Mouse (Mus musculus): Measurements from ENCODE around the gene Ccdc163. TPM values are rescaled to one million over a fixed set of nuclear protein-coding genes. Genes with fewer than 3 reads are reported as not detected.

Ccdc163 gene
- total RNA-seq, 2 experiments from 2014 or later: 2.6 to 3.5 TPM

DNA sequence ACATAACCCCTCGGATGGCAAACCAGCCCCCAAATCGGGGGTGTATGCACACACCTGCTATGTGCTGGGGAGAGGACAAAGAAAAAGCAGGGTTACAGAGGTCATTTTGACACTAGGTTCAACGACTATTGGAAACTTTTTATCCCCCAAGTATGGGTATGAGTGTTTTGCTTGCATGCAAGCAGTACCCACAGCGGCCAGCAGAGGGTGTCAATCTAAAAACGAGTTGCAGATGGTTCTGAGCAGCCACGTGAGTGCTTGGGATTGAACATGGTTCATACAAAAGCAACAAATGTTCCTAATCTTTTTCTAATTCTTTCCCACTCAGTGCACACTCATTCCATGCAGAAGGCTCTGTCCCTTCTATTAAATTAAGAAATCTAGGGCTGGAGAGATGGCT is 4.5 kb upstream of the Ccdc163 start:
- peak; percentile 27 for DNase-seq

DNA sequence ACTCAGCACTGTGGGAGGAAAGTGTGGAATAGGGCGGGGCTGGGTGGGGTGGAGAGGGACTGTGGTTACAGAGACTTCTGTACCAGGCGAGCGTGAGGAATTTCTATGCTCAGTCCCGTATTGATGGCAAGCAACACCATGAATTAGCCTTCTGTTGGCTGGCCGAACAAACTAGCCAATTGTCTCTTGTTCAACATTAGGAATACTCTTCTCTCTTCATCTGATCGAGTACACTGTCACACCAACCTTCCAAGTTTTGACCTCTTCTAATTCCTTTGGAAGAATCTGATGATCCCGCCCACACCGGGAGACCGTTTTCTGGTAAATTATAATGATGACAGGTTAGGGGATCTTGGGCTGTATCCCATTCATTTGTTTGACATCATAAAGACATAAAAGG is 643 bp upstream of the Ccdc163 start:
- DNase-seq: no peak

DNA sequence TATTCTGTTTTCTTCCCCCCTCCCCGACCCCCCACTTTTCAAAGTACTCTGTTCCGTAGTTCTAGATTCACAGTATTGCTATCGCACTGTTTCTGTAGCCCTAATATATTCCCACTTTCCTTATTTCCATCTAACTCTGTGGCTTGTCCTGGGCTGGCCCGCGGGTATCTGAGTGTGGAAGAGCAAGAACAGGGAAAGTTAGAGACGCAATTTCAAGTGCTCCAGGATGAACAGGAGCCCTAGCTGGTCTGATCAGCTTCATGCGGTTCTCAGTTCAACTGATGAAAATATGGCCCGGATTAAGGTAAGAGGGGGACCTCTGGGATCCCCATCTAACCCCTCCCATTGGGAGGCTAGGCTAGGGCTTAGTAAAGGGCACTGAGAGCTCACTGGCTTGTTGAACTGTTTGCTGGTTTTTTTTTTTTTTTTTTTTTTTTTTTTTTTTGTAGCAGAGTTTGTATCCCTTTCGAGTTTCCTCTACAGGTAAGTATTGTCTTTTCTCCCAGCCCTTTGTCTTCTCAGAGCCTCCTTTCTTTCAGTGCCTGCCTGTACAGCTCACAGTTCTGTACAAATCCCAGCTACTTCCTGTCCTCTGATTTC is 582 bp downstream of the Ccdc163 start:
- no peak for DNase-seq

DNA sequence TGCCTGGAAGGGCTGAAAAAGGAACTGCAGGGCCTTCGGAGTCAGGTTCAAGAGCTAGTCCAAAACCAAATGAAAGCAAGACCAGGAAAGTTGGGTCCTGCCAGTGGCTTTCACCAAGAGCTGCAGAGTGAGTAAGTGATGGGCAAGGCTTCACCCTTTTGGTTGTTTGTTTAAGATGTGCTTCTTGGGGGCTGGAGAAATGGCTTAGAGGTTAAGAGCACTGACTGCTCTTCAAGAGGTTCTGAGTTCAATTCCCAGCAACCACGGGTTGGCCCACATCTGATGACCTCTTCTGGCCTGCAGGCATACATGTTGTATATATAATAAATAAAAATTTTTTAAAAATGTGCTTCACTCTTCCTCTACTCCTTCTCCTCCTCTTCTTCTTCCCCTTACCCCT is 1.8 kb downstream of the Ccdc163 start:
- no peak for DNase-seq

DNA sequence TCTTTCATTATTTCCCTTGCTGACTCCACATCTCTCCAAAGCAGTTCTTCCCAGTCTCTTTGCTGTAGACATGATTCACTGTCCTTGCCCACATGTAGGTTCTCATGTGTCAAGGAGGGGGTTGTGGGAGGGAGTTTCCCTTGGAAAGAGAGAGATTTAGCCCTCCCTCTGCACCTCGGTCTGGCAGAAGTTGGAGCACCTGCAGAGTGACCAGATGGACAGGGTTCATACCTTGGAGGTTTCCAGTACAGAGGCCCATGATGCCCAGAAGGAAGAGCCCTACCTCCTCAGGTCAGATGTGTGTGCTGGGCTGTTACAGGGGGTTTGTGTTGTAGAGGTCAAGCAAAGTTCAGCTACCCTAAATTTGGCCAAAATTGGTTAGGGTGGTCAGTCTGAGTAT is 4.2 kb downstream of the Ccdc163 start:
- no peak for DNase-seq

DNA sequence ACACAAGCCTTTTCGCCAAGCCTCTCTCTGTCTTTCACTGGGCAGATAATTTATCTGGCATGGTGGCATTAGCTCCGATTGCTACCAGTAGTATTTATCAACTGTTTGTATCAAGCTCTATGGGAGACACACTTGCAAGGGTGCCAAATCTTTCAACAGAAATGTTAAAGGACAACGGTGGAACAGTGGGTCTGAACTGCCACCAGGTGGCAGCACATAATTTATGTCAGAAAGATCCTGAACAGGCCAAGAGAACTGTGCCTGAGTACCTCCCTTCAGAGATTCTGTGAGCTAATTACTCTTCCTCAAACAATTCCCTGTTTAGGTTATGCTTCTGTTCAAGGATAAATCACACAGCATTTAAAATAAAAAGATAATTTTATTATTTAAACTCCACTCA is 11.1 kb downstream of the Ccdc163 start:
- DNase-seq: peak; percentile 50

DNA sequence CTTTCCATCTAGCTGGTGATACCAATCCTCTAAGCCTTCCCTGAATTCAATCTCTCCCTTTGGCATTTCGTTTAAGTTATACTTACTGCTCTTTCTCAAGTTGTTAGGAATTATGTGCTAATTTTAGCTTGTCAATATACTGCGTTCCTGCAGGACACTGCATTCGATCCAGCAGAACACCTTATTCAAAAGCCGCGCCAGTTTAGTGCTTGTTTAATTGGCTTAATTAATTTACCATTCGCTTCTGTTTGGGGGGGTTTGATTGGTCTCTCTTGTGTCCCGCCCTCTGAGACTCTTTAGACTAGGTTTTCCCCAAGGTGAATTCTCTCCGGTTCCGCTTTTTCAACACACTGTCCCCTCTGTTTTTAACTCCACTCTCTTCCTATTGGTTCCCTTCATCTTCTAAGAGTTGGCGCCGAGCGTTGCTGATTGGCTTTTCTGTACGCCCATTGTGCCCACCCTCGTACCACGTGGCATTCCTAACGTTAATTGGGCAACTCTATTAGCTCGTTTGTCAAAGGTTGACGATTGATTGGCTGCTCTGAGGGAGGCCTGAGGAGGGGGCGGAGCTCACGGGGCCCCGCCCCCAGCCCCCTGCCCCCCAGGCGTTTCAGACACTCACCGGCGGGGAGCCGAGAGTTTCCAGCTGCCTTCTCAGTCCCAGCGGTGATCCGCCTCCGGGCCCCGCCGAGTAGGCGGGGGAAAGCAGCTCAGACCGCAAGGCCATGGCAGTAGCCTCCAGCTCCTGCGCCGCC is 12.2 kb downstream of the Ccdc163 start, which contains the start of gene Tesk2:
Gene Tesk2 (plus strand): TSS at position 606 of the 755 bp plus-strand sequence.
- peak; percentile 94 for DNase-seq

DNA sequence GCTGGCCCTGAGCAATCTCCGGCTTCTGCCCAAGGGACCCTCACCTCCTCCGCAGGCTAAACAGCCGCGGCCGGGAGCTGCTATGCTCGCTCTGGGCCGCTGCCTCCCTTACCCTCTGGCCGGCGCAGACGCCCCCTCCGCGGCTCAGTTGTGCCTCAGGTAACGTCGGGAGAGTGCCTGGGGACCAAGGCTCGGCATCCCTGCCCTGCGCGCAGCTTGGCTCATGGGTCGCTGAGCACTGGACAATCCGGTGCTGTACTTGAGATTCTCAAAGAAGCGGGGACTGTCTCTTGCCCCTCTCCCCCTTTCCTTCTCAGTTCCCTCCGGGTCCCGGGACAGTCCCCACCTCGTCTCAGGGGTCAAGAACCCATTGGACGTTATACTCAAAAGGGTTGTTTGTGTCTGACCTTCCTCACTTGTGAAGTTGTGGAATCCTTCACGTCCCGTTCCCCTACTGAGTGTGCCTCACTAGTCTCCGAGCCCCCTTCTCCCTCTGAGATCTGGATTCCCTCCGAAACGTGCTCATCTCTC is 12.9 kb downstream of the Ccdc163 start:
- no peak for DNase-seq

DNA sequence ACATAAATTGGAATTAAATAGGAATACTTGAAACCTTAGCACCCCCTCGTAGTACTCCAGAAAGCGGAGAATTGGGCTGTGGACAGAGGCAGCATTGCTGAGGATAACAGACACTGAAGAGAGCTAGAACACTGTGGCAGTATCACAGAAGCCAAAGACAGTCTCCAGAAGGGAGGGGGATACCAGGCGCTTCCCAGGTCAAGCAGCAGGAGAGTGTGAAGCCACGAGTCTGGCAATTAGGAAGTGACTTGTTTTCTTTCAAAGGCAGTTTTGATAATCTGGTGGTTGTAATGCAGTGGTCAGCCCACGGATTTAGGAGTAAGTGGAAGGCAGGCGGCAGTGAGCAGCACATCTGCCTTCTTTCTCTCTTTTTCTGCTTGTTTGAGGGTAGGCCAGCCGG is 13.9 kb downstream of the Ccdc163 start:
- no peak for DNase-seq

DNA sequence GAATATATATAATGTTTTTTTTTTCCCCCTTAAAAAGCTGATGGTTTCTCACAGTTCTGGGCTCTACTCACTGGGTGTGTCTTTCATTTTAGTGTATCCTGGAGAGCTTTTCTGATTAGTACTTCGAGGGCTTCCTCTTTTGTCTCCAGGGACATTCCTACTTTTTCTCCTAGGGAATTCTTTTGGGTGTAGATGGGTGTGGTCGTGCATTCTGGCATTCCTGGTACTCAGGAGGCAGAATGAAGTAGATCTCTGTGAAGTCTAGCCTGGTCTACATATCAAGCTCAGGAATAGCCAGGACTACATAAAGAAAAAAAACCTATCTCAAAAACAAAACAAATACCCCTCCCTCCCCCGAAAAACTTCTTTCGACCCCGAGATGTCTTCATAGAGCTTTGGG is 17.1 kb downstream of the Ccdc163 start:
- DNase-seq: no peak

DNA sequence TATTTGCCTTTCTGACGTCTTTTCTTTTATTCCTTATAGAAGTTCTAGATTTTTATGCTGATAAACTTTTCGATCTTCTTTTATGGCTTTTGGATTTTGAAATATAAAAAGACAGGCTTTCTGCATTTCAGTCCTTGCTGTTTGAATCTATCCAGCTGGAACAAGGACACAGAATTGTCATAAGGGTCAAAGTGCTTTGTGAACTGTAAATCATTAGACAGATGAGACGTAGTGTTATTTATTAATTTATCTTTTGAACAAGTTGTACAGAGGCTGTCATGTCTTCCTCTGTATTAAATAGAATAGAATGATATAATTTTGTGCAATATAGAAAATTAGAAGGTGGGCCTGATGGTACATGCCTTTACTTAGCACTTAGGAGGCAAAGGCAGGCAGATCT is 19.1 kb downstream of the Ccdc163 start:
- DNase-seq: no peak

DNA sequence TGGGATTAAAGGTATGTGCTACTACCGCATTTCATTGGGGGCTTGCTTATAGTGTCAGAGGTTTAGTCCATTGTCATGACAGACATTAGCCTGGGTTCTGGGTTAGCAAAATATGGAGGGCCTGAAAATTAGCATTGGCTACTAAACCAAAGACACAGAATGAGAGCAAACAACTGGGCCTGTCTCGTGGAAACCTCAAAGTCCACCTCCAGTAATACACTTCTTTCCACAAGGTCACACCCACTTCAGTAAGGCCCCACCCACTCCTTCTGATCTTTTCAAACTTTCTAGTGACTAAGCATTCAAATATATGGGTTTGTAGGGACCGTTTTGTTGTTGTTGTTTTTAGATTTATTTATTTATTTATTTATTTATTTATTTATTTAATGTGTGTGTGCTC is 21.2 kb downstream of the Ccdc163 start:
- DNase-seq: no peak

DNA sequence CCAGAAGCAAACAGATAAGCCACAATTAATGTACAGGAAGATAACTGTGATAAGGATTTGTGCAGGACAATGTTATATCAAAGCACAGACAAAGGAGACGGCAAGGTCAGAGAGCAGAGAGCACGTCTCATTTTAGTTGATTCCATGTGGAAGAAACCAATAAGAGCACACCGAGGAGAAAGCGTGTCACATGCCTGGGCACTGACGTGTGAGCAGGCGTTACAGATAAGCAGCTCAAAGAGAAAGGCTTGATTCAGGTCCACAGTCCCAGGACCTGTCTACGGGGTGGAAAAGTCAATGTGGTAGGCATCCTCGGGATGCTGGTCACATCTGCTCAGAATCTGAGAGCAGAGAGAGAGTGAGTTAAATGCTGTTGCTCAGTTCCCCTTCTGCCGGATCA is 22.8 kb downstream of the Ccdc163 start:
- no peak for DNase-seq

DNA sequence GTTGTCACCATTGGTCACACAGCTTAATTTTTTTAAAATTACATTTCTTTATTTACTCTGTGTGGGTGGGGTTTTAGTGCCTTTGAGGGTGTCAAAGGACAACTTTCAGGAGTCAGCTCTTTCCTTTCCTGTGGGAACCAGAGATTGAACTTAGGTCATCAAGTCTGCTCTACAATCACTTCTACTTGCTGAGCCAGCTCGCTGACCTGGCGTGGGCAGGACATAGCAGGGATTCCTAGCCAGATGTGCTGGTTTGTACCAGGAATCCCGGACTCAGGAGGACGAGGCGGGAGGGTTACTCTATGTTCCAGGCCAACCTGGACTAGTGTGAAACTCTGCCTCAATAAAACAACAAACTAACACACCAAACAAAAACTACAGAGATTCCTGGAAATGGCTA is 24.0 kb downstream of the Ccdc163 start:
- DNase-seq: no peak

DNA sequence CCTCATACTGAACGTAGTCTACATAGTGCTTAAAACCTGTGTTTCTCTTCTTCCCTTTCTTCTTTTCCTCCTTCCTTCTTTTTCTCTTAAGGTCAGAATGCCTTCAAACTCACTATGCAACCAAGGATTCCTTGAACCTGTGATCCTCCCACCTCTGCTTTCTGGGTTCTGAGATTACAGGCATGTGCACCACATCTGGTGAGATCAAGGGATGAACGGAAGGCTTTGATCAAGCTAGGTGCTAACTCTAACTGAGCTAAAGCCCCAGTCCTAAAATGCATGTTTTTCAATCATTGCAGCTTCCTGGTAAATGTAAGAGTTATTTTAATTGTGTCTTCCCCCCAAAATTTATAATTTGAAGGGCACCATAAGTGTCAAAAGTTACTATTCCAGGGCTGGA is 26.7 kb downstream of the Ccdc163 start:
- no peak for DNase-seq

DNA sequence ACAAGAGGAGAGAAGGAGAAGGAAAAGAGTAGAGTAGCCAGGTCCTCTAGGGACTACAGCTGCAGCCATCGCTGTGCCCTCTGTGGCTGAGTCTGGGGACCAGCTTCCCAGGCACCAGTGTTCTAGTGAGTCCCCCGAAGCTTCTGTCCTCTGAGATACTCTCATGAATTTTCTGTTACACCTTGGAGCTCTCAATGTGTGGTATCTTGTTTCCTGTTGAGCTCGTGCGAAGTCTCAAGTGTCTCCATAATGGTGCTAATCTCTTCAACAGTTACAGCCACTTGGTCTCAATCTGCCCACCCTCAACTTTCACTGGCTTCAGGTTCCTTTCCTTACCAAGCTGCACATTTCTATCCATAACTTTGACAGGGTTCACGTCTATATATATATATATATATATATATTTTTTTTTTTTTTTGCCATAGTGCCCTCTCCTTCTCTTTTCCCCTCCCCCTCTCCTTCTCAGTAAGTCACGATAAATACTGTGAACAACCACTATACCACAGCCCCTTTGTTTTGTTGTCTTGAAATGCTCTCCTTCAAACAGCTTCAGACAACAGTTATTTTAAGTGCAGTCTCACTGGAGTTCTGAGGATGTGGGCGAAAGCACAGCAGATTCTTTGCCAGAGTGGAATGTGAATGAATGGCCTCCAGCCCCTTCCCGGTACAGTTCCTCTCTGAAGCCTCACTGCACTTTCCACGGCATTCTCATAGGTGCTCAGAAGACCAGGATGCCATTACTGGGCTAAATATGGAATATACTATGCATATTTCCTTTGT is 30.9 kb downstream of the Ccdc163 start:
- DNase-seq: no peak

DNA sequence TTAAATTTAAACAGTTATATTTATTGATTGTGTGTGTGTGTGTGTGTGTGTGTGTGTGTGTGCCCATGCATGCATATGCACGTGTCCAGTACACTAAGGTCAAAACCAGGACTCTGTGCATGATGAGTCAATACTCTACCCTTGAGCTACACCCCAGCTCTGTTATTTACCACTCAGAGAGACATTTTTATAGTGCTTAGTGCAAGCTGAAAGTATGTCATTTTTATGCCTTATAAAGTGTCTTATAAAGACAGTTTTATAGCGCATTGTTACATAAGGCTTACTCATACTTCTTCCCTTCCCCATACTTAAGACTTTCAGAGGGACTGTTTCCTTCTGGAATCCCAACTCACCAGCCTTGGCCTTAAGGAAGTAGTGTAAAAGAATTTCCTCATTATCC is 41.4 kb downstream of the Ccdc163 start:
- no peak for DNase-seq

DNA sequence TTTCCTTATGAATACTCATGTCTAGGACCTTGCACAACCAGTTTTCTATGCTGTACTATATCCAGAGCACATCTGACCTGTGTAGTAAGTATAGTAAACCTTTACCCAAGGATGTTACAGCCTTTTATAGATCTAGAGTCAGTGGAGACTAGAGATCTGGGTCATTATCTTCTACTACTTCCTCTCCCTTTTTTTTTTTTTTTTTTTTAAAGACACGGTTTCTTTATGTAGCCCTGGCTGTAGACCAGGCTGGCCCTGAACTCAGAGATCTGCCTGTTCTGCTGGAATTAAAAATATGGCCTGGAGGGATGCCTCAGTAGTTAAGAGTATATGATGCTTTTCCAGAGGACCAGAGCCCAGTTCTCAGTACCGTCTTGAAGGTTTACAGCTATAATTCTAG is 53.6 kb downstream of the Ccdc163 start:
- no peak for DNase-seq

DNA sequence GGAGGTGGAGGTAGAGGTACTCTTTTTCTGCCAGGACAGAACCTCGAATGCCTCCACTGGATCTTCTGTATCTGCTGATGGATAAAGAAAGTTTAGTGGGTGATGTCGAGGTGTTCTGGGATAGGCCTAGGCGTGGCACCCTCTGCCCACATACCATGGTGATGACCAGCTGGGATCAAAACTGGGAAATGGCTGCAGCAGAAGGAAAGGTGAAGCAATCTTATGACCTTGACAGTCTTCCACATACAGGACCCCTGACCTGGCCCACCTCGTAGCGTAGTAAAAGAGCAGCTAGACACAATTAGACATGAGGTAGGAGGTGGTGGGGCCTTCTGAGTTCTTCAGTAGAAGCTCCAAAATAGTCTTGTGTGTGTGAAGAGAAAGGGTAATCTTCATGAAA is 55.7 kb downstream of the Ccdc163 start:
- DNase-seq: no peak

DNA sequence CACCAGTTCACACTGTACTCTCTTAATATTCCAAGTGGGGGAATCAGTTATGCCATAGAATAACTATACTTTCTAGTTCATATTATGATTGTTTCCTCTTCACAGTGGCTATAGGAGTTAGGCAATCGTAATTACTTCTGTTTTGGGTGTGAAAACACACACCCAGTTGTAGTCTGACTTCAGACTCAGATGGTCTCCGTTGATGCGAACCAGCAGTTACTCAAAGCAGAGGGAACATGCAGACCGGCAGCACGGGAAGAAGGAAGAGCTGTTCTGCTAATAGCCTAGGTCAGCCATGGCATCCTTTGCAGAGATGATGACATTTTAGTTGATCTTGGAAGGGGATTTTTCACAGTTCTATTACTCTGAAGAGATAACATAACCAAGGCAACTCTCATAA is 60.2 kb downstream of the Ccdc163 start:
- no peak for DNase-seq

DNA sequence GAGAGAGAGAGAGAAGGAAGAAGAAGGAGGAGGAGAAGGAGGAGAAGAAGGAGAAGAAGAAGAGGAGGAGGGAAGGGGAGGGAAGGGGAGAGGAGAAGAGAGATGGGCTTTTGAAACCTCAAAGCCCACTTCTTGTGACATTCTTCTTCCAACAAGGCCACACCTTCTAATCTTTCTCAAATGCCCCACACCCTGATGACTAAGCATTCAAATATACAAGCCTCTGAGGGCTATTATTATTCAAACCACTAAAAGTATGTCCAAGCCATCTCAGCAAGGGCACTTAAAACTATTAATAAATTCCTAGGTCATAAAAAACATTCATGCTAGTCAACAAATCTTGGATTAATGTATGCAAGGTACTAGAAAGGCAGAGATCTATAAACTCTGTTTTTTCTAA is 60.8 kb downstream of the Ccdc163 start:
- DNase-seq: no peak

DNA sequence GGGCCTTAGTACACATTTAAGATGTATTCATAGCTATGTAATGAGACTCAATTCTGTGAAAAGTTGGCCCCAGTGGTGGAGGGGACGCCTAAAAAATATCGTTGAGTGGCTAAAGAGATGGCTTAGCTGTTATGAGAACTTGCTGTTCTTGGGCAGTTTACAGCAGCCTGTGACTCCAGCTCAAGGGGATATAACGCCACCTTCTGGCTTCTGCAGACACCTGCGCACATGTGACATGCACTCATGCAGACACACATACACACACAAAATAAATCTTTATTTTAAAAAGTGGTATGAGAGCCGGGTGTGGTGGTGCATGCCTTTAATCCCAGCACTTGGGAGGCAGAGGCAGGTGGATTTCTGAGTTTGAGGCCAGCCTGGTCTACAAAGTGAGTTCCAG is 68.1 kb downstream of the Ccdc163 start:
- no peak for DNase-seq

DNA sequence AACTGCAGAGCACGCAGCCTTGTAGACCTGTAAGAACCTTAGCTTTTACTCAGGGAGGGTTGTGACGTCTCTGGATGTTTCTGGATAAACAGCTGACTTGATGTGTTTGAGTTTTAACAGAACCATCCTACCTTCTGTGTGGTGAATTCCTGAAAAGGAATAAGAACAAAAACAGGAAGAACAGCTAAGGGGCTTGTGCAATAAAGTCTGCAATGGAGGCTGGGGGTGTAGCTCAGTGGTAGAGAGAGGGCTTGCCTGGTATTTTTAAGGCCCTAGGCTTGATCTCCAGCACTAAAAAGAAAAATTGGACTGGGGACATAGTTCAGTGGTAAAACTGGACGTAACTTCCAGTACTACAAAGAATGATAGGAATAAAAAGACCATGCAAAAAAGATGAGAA is 68.8 kb downstream of the Ccdc163 start:
- DNase-seq: no peak
